ENCODE assay signal across 7 mouse cellular contexts in genomic region chr7:75767080-75767769, GRCm38 (mm10).
DNase-seq lines count a peak whose midpoint lies in the region; ATAC-seq and TF ChIP-seq lines count a peak whose summit lies in the region.
"Not testable (repeated sequence)": the region's sequence is repeated elsewhere in the genome, so short reads cannot be mapped to it uniquely, and the experiment has no call there.

No protein-coding gene starts in this region.

- not testable (repeated sequence) for H3K9me3 ChIP-seq in forebrain, embryonic 14.5 days (replicated peaks; ENCODE audit: control insufficient read depth, low read length); forebrain, postnatal 0 days (ENCODE audit: low read length); hindbrain, embryonic 14.5 days (ENCODE audit: control insufficient read depth, low read length); hindbrain, postnatal 0 days (ENCODE audit: low read length); midbrain, embryonic 15.5 days; neural tube, embryonic 13.5 days

- not testable (repeated sequence) for H3K4me3 ChIP-seq in forebrain, embryonic 14.5 days (ENCODE audit: low read depth, low read length); forebrain, postnatal 0 days (ENCODE audit: low read depth, low read length); hindbrain, embryonic 14.5 days (replicated peaks; ENCODE audit: low read length); hindbrain, postnatal 0 days (ENCODE audit: low read length); midbrain, embryonic 15.5 days; neural tube, embryonic 13.5 days

- not testable (repeated sequence) for H3K27ac ChIP-seq in forebrain, embryonic 14.5 days (ENCODE audit: low read depth, low read length); forebrain, postnatal 0 days (ENCODE audit: low read depth, low read length); hindbrain, embryonic 14.5 days; hindbrain, postnatal 0 days; midbrain, embryonic 15.5 days; neural tube, embryonic 13.5 days (replicated peaks)

- WGBS in forebrain, embryonic 14.5 days = no CpG with 5 or more reads among the region's 5 CpGs
- 11% methylated on average over 1 of the region's 5 CpGs for WGBS in forebrain, postnatal 0 days
- no CpG with 5 or more reads among the region's 5 CpGs for WGBS in hindbrain, embryonic 14.5 days
- 17% methylated on average over 1 of the region's 5 CpGs for WGBS in hindbrain, postnatal 0 days
- 55% methylated on average over 1 of the region's 5 CpGs for WGBS in midbrain, embryonic 15.5 days
- 100% methylated on average over 1 of the region's 5 CpGs for WGBS in neural tube, embryonic 13.5 days

- not testable (repeated sequence) for H3K4me1 ChIP-seq in forebrain, embryonic 14.5 days (ENCODE audit: control insufficient read depth, insufficient read depth, low read length); forebrain, postnatal 0 days (ENCODE audit: insufficient read depth); hindbrain, embryonic 14.5 days (replicated peaks; ENCODE audit: control insufficient read depth, insufficient read depth, low read length); hindbrain, postnatal 0 days (ENCODE audit: insufficient read depth, low read length); midbrain, embryonic 15.5 days; neural tube, embryonic 13.5 days (replicated peaks)

- H3K4me2 ChIP-seq in forebrain, embryonic 14.5 days (ENCODE audit: low read length); forebrain, postnatal 0 days (ENCODE audit: low read depth); hindbrain, embryonic 14.5 days (replicated peaks); hindbrain, postnatal 0 days (ENCODE audit: low read depth, low read length); midbrain, embryonic 15.5 days; neural tube, embryonic 13.5 days: not testable (repeated sequence)

- TF ChIP-seq CTCF in forebrain, postnatal 0 days (IDR thresholded peaks at IDR 0.05; ENCODE audit: low read depth); hindbrain, postnatal 0 days (IDR thresholded peaks at IDR 0.05; ENCODE audit: low read depth): not testable (repeated sequence)

- ATAC-seq in common myeloid progenitor, adult 5-6 weeks (replicated peaks; ENCODE audit: low read depth, poor library complexity, severe bottlenecking) = 0 out of 2 replicates have a peak, but pooled peaks have one; percentile 27
- ATAC-seq in forebrain, embryonic 14.5 days = peak; percentile 85
- peak; percentile 42 for ATAC-seq in forebrain, postnatal 0 days
- ATAC-seq in hindbrain, embryonic 14.5 days (ENCODE audit: low FRiP score) = peak; percentile 85
- ATAC-seq in hindbrain, postnatal 0 days = peak; percentile 85
- peak; percentile 86 for ATAC-seq in midbrain, embryonic 15.5 days (replicated peaks)
- ATAC-seq in neural tube, embryonic 13.5 days (ENCODE audit: low read depth) = peak; percentile 59; the same call in 1 of the 2 replicates

- DNase-seq in forebrain, embryonic 14.5 days (ENCODE audit: low spot score); forebrain, postnatal 0 days; hindbrain, embryonic 14.5 days (ENCODE audit: low spot score); hindbrain, postnatal 0 days (ENCODE audit: low spot score): not testable (repeated sequence)

- H3K9ac ChIP-seq in forebrain, embryonic 14.5 days (ENCODE audit: low read length); forebrain, postnatal 0 days; hindbrain, embryonic 14.5 days; hindbrain, postnatal 0 days (replicated peaks; ENCODE audit: low read length); midbrain, embryonic 15.5 days; neural tube, embryonic 13.5 days: not testable (repeated sequence)

- H3K27me3 ChIP-seq in forebrain, embryonic 14.5 days (replicated peaks; ENCODE audit: control insufficient read depth, insufficient read depth, low read length); forebrain, postnatal 0 days (ENCODE audit: insufficient read depth, low read length); hindbrain, embryonic 14.5 days (ENCODE audit: control insufficient read depth, insufficient read depth, low read length); hindbrain, postnatal 0 days (ENCODE audit: insufficient read depth, low read length); midbrain, embryonic 15.5 days (replicated peaks); neural tube, embryonic 13.5 days: not testable (repeated sequence)

- not testable (repeated sequence) for H3K36me3 ChIP-seq in forebrain, embryonic 14.5 days (ENCODE audit: control insufficient read depth, insufficient read depth, low read length); forebrain, postnatal 0 days (ENCODE audit: insufficient read depth); hindbrain, embryonic 14.5 days (replicated peaks; ENCODE audit: control insufficient read depth, insufficient read depth); hindbrain, postnatal 0 days (ENCODE audit: insufficient read depth, low read length); midbrain, embryonic 15.5 days (replicated peaks); neural tube, embryonic 13.5 days

Comparison
In these comparisons a context has a peak if more than half of its experiments do, and no peak if none do; other contexts are left out.
1. ATAC-seq: peak in every context shown above with its lines; median percentile 86 in midbrain, embryonic 15.5 days; 85 in forebrain, embryonic 14.5 days; 85 in hindbrain, embryonic 14.5 days; 85 in hindbrain, postnatal 0 days; 59 in neural tube, embryonic 13.5 days; 42 in forebrain, postnatal 0 days; 27 in common myeloid progenitor, adult 5-6 weeks.